Mouse (Mus musculus) layer of hippocampus, postnatal 14 days (tissue): ENCODE results near the gene BC017158. TPM values are rescaled to one million over a fixed set of nuclear protein-coding genes. Genes with fewer than 3 reads are reported as not detected.
A peak's percentile ranks its signal among the peaks of the same experiment; 100 is the strongest.
"Not testable (repeated sequence)": the region's sequence is repeated elsewhere in the genome, so short reads cannot be mapped to it uniquely, and the experiment has no call there.

Experiments
- DNase-seq, 2 experiments: peaks; one replicate each; pipeline ENCODE4 v3.0.0; 2021 to 2022; ENCODE audit warnings: low spot score in 2 of 2, mixed read lengths in 1 of 2
- long read RNA-seq, 2 experiments: library from polyadenylated mRNA; stranded (forward); transcript quantifications; one replicate each; pipeline ENCODE4 v2.0.0; 2021
- total RNA-seq, 2 experiments: library from RNA; stranded (reverse); gene quantifications; 2 replicates each; pipeline ENCODE4 v1.2.3; 2021

The BC017158 gene
- 10 to 100 TPM; 23.6 to 24.6 TPM for total RNA-seq
- long read RNA-seq, experiment 1, transcript BC017158-201 (13 exons, 2,627 nt), result major isoform, 18 of 28 reads
- long read RNA-seq, experiment 1, partial matches to known transcripts, result 6 of 28 reads
- long read RNA-seq, experiment 1, other reads (novel, unspliced or antisense), result 4 of 28 reads
- long read RNA-seq, experiment 2, transcript BC017158-201 (13 exons, 2,627 nt), result major isoform, 22 of 30 reads
- long read RNA-seq, experiment 2, partial matches to known transcripts, result 6 of 30 reads
- long read RNA-seq, experiment 2, other reads (novel, unspliced or antisense), result 2 of 30 reads

- DNase-seq, result peak; percentile 62 to 77
These were observed at the start of gene BC017158 for GRCm38 (mm10) chr7:128297617-128298480. BC017158 (minus strand) TSS chr7:128298170.

- no peak for DNase-seq
These were observed 49.0 kb upstream of the BC017158 start for GRCm38 (mm10) chr7:128346991-128347390.

GRCm38 (mm10) chr7:128346522-128346921 lies 48.6 kb upstream of the BC017158 start:
- no peak for DNase-seq

DNA sequence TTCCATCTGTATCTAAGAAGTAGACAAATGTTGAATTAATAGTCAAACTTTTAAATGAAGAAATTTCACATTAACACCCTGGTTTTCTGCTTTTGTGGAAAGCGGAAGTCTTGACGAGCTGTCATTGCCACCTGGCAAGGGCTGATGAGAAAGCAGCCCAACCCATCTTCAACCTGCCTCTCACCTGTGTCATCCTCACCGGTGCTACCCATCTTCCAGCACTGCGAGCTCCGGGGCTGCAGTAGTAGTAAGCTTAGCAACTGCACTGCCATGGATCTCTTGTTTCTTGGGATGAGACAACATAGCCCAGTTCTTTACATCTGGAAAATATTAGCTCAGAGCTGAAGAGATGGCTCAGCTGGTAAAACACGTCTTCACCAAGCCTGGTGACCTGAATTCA lies 47.7 kb upstream of the BC017158 start:
- no peak for DNase-seq

- peak; percentile 62 to 71 for DNase-seq
These were observed 47.1 kb upstream of the BC017158 start for GRCm38 (mm10) chr7:128344928-128345653.

- DNase-seq, result no peak
These were observed 46.5 kb upstream of the BC017158 start for GRCm38 (mm10) chr7:128344488-128344887.

DNA sequence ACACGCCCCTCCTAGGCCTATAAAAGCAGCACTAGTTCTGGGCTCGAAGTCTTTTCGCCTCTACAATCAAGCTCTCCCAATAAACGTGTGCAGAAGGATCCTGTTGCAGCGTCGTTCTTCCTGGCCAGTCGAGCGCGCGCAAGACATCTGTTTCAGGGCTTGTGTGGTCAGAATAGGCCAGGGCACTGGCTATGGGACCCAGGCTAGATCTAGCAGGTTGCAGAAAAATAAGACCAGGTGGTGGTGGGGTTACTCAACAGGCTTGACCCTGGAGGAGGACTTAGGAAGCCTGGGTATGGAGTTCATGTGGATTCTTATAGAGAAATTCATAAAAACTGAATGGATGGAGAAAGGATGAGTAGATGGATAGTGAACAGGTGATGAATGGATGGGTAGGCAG lies 44.7 kb upstream of the BC017158 start:
- not testable (repeated sequence) for DNase-seq

DNA sequence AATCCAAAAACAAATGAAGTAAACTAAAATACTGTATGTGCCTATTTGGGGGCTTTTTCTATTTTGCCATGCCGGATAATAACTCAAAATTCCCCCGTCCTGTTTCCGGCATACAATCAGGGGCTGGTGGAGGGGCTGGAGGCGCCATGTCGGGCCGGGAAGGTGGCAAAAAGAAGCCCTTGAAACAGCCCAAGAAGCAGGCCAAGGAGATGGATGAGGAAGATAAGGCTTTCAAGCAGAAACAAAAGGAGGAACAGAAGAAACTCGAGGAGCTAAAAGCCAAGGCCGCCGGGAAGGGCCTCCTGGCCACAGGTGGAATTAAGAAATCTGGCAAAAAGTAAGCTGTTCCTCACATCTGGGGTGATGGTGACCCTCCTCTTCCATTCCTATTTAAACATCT lies 42.4 kb upstream of the BC017158 start:
- not testable (repeated sequence) for DNase-seq

- DNase-seq, result no peak
These were observed 34.9 kb upstream of the BC017158 start for GRCm38 (mm10) chr7:128332896-128333295.

- DNase-seq, result no peak
These were observed 33.0 kb upstream of the BC017158 start for GRCm38 (mm10) chr7:128330981-128331380.

- DNase-seq, result no peak
These were observed 27.0 kb upstream of the BC017158 start for GRCm38 (mm10) chr7:128324977-128325376.

DNA sequence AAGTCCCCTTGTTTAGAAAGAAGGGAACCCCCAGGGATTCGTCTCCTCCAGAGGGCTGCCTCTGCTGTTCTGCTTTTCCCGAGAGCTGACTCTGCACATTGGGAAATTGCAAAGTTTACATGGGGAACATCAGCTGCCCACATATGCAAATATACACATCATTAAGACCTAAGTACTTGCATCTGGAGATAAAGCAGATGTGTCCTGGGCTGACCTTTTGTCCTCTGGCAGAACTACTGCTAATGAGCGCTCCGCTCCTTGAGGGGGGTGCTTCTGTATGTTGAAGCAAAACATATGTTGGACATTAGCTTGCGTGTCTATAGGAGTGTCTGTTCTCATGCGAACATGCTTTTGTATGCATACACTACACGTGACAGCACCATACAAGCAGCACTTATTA lies 23.3 kb upstream of the BC017158 start:
- DNase-seq, result no peak

GRCm38 (mm10) chr7:128320219-128320816 lies 22.3 kb upstream of the BC017158 start:
- no peak for DNase-seq

- no peak for DNase-seq
These were observed 21.2 kb upstream of the BC017158 start for GRCm38 (mm10) chr7:128319140-128319539.

DNA sequence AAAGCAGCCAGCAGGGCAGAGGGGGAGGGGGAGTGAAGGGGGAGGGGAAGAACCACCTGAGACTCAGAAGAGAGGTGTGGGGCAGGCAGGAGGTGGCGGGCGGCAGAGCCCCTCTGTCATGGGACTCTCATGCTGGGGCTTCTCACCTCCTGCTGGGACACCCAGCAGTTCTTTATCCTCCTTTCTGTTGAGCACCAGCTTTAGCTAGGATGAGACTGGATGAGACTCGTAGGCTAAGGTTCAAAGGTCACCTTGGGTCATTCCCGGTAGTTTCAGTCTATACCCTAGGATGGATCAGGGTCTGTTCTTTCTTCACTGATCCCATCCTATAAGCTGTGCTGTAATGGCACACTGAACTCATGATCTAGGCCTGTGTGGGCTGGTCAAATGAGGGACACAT lies 19.0 kb upstream of the BC017158 start:
- DNase-seq, result no peak

DNA sequence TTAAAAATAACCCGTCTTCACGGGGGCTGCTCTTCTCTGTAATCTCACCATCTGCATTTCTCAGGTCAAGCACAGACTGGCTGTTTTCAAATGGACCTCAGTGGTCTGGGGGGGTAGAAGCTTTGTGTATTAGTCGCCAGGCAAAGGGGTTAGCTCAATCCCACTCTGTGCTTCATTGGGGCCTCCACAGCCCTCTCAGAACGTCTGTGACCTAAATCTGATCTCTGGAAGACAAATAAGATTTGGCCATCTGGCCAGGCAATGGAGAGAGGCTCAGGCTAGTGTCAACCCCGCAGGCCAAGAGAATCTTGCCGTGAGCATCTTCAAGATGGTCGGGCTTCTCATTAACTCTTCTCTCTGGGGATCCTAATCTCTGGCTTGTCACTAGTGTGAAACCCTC lies 16.5 kb upstream of the BC017158 start:
- DNase-seq, result no peak

GRCm38 (mm10) chr7:128313601-128314000 lies 15.6 kb upstream of the BC017158 start:
- no peak for DNase-seq

DNA sequence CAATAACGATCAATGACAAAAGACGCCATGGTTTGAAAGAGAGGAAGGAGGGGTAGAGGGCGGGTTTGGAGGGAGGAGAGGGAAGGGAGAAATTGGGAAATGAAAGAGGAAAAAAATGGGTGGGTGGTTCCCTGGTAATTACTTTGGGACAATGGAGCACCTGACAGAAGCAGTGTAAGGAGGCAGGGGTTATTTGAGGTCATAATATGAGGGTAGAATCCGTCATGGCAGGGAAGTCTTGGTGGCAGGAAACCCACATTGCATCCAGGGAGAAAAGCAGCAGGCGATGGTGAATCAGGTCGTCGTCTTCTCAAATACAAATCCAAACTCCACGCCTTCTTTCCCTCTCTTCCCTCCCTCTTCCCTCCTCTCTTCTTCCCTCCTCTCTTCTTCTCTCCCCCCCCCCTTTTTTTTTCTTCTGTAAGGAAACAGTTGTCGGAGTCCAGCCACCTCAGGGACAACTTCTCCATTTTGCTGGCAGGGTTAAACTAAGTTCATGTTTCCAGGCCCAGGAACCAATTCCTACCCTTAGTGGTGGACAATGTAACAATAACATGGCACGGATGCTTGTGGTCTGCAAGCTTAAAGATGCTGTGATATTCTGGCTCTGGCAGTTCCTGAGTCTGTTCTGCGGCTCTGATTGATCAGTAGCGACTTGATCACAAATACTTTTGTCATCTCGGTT lies 14.5 kb upstream of the BC017158 start:
- no peak for DNase-seq

- no peak for DNase-seq
These were observed 13.8 kb upstream of the BC017158 start for GRCm38 (mm10) chr7:128311811-128312210.

- DNase-seq, result no peak
These were observed 13.3 kb upstream of the BC017158 start for GRCm38 (mm10) chr7:128311263-128311662.

DNA sequence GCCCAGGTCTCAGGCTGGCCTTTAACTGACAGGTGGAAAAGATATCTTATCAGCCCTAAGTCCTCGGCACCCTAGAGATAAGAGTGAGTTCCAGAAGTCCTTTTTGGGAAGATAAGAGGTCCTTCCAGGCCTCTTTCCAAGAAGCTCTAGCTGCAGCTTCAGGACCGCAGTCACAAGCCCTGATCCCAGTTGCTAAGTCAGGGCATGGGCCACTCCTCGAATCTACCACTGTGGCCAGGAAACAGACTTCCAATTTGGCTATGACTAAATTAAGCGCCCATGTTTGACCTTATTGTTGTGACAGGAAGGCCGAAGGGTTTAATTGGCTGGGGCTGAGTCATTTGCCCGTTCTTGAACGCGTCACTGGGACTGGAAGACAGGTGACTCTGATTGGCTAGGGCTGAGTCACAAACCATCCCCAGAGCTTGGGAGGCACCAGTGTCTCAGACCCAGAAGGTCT lies 12.3 kb upstream of the BC017158 start:
- no peak for DNase-seq
